Comparison of ENCODE assay signal across 16 mouse cellular contexts in the genomic region with DNA sequence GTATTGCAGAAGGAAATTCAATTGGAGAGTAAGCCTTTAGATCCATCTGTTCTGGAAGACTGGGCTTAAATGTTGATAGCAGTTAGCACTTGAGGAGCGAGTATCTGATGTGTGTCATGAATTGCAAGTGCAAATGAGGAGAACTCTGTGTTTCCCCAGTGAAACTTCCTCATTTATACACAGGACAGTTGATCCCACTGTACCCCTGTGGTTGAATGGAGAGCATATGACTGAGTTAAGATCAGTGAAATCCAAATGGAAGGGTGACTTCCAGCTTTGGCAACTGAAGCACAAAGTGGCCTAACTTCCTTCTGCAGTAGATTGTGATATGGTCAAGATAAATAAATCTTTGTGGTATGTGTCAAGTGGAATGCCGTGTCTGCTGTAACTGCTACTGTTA.
"Had no signal": no experiment of that assay in that cellular context is flagged by ENCODE, and none has a peak within 500 bp of the region (broad histone marks: within the 10 kb centered on the region; RNA-seq: fewer than 3 reads in every experiment).

No protein-coding gene starts in this region.

- ATAC-seq: hindbrain, embryonic 16.5 days; inflammation-experienced regulatory T-cells, adult 6 months; intestine, embryonic 15.5 days; intestine, postnatal 0 days had no signal

- DNase-seq: gastrocnemius, postnatal 14 days; gastrocnemius, postnatal 36 days; heart, postnatal 14 days; heart, postnatal 36 days; kidney, adult 2 months; kidney, adult 9 months; kidney, postnatal 14 days; kidney, postnatal 36 days; layer of hippocampus, adult 9-11 months; layer of hippocampus, postnatal 36 days; liver; liver, embryonic 13.5 days had no signal
